Mouse (Mus musculus): ENCODE results near the gene Olfr1252. TPM values are rescaled to one million over a fixed set of nuclear protein-coding genes. Genes with fewer than 3 reads are reported as not detected.

Gene Olfr1252
- not detected in 2 replicates for polyA plus RNA-seq (2012; rRNA removed)

GRCm38 (mm10) chr2:89724912-89725311 is at the start of gene Olfr1252:
Olfr1252 (minus strand) TSS chr2:89725012.

GRCm38 (mm10) chr2:89756990-89757389 is 32.2 kb upstream of the Olfr1252 start, which contains the start of gene Olfr1253:
Olfr1253 (minus strand) TSS chr2:89757090.

GRCm38 (mm10) chr2:89671836-89672235 is 53.0 kb downstream of the Olfr1252 start, which contains the start of gene Olfr1251:
Olfr1251 (minus strand) TSS chr2:89671936.

Other genes with a start within 250 kb of the Olfr1252 start
- not detected in 2 replicates for gene Olfr1241, start 237.9 kb downstream of the Olfr1252 start, polyA plus RNA-seq (2012; rRNA removed)
- gene Olfr1242, start 226.7 kb downstream of the Olfr1252 start, polyA plus RNA-seq (2012; rRNA removed) = not detected in 2 replicates
- gene Olfr1243, start 193.5 kb downstream of the Olfr1252 start, polyA plus RNA-seq (2012; rRNA removed) = not detected in 2 replicates
- gene Olfr1245, start 146.6 kb downstream of the Olfr1252 start, polyA plus RNA-seq (2012; rRNA removed) = not detected in 2 replicates
- not detected in 2 replicates for gene Olfr1246, start 131.9 kb downstream of the Olfr1252 start, polyA plus RNA-seq (2012; rRNA removed)
- not detected in 2 replicates for gene Olfr1247, start 110.9 kb downstream of the Olfr1252 start, polyA plus RNA-seq (2012; rRNA removed)
- not detected in 2 replicates for gene Olfr1248, start 106.8 kb downstream of the Olfr1252 start, polyA plus RNA-seq (2012; rRNA removed)
- gene Olfr1249, start 90.0 kb downstream of the Olfr1252 start, polyA plus RNA-seq (2012; rRNA removed) = not detected in 2 replicates
- gene Olfr1250, start 63.5 kb downstream of the Olfr1252 start, polyA plus RNA-seq (2012; rRNA removed) = not detected in 2 replicates
- not detected in 2 replicates for gene Olfr1251, start 53.1 kb downstream of the Olfr1252 start, polyA plus RNA-seq (2012; rRNA removed)
- not detected in 2 replicates for gene Olfr1253, start 32.1 kb upstream of the Olfr1252 start, polyA plus RNA-seq (2012; rRNA removed)
- gene Olfr1254, start 68.6 kb upstream of the Olfr1252 start, polyA plus RNA-seq (2012; rRNA removed) = not detected in 2 replicates
- not detected in 2 replicates for gene Olfr1255, start 87.0 kb upstream of the Olfr1252 start, polyA plus RNA-seq (2012; rRNA removed)
- gene Olfr1256, start 116.5 kb upstream of the Olfr1252 start, polyA plus RNA-seq (2012; rRNA removed) = not detected in 2 replicates
- not detected in 2 replicates for gene Olfr48, start 123.2 kb upstream of the Olfr1252 start, polyA plus RNA-seq (2012; rRNA removed)
- gene Olfr1257, start 153.4 kb upstream of the Olfr1252 start, polyA plus RNA-seq (2012; rRNA removed) = not detected in 2 replicates
- not detected in 2 replicates for gene Olfr1258, start 202.3 kb upstream of the Olfr1252 start, polyA plus RNA-seq (2012; rRNA removed)
- gene Olfr1259, start 223.7 kb upstream of the Olfr1252 start, polyA plus RNA-seq (2012; rRNA removed) = not detected in 2 replicates
- not detected in 2 replicates for gene Olfr1260, start 249.3 kb upstream of the Olfr1252 start, polyA plus RNA-seq (2012; rRNA removed)

Measured in colon, adult 2 months (tissue).